Mouse (Mus musculus): Measurements from ENCODE around the gene Prkaa2. TPM values are rescaled to one million over a fixed set of nuclear protein-coding genes. Genes with fewer than 3 reads are reported as not detected.
A peak's percentile ranks its signal among the peaks of the same experiment; 100 is the strongest.

Prkaa2 gene
- total RNA-seq, 1 experiment = 3.9 TPM

DNA sequence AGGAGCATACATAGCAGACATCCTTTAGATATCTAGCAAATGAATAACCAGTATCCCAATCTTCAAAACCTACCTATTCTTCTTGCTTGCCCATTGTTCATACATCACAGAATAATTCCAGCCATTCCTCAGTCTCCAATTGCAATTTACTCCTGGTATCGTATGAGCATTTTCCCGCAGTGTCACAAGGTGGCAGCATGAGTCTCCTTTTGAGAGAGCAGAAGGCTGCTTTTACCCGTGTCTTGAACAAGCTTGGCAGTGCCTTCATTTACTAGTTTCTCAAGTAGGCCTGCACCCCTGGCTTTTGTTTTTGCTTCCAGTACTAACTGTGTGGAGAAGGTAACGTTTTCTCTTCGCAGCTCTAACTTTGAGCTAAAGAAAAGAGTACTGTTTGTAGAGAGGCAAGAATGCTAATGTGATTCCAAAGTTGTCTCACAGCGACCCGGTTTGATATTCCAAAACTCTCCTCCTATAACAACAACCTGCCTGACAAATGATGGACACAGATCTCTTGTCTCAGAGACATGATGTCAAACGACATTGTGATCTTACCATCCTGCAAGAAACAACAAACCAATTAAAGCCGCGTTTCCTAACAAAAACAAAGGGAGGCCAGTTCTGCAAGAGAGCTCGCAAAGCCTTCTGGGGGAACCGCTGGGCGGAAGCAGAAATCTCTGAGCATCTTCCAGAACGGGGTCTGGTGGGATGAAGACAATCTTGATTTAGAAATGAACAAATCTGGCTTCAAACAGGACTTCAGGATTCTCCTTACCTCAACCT is 42.4 kb upstream of the Prkaa2 start:
- no peak for DNase-seq (ENCODE audit: low read depth, low spot score)
- Histone ChIP-seq H3K4me3 (ENCODE audit: insufficient read depth in 1 of 2, low read depth in 1 of 2, low read length in 2 of 2, poor library complexity in 1 of 2, severe bottlenecking in 1 of 2) (no peak overlapping the region), H3K9ac (ENCODE audit: insufficient read depth, low read depth, low read length, poor library complexity, severe bottlenecking) (0 out of 2 replicates have a peak overlapping the region, but pooled peaks have one; percentile 4), H3K4me1 (ENCODE audit: control insufficient read depth in 2 of 2, insufficient read depth in 2 of 2, low read length in 2 of 2, poor library complexity in 1 of 2) (peaks cover 0 to 6% of the 10 kb centered on the region in 2 experiments; a peak in 2 of 4 replicates), H3K27ac (ENCODE audit: insufficient read depth, low read depth, low read length, poor library complexity, severe bottlenecking) (no peak overlapping the region), H3K9me3 (ENCODE audit: control insufficient read depth, insufficient read depth, low read depth, low read length) (no peaks in the 10 kb centered on the region), H3K36me3 (ENCODE audit: control insufficient read depth, insufficient read depth, low read length, poor library complexity, severe bottlenecking) (no peaks in the 10 kb centered on the region)
- TF ChIP-seq ZNF384 (IDR thresholded peaks at IDR 0.05; ENCODE audit: low read depth, low read length) (no peak), ZC3H11A (IDR thresholded peaks at IDR 0.05; ENCODE audit: borderline replicate concordance, low read depth, low read length) (peak; percentile 100)
- in situ Hi-C loops (cut with MboI; ENCODE audit: low sequenced_read_pairs in 2 of 2, unreplicated experiment in 2 of 2) = loop anchor here (10.0 kb wide), 2 partner anchors 163 to 1073 kb away; no protein-coding TSS in a partner anchor

DNA sequence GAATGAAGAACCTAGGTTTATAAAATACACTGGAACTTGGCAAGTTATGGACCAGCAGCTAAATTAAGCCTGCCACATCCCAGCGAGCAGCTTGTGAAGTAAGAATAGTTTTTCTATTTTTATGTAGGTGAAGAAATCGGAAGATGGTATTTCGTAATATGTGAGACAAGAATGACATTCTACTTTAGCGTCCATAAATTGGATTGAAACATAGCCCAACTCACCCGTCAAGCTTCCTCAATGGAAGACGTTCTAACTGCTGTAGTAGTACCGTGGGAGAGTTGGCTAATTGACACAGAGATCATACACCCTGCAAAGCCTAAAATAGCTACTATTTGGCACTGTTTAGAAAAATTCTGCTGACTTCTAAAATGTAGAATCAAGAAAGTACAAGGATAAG is 39.8 kb upstream of the Prkaa2 start:
- in situ Hi-C loops (cut with MboI; ENCODE audit: low sequenced_read_pairs in 2 of 2, unreplicated experiment in 2 of 2) = loop anchor here in 1 of 2 experiments (25.0 kb wide), 1 partner anchor 763 kb away; no protein-coding TSS in a partner anchor
- no peaks in the 10 kb centered on the region for H3K36me3 ChIP-seq (ENCODE audit: control insufficient read depth, insufficient read depth, low read length, poor library complexity, severe bottlenecking)

DNA sequence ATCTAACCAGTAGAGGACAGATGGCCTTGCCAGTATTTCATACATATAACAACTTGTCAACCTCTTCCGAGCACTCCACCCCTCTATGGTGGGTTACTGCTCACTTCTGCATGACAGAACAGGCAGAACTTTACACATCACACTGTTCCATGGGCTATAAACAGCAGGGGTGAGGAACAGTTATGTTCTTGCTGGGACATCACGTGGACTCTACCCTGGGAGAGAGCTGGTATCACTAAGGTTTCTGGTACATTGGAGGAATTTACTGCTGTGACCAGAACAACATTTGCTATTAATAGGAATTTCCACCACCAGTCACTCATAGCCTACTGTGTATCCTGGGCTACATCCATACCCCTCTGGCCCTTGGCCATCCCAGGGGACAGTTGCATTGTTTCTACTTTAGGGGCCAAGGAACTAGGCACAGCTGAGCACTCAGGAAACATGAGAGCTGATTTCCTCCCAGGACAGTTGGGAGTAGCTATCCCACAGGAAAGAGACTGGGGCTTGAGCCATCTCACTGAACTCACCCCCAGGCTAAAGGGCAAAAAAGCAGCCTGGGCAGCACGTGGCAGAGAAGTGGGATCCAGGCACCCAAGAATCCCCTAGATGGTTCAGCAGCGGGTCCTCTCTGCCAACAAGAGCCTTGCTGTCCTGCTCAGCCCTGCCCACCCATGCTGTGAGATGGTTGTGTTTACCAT is 23.8 kb upstream of the Prkaa2 start:
- no peaks in the 10 kb centered on the region for H3K4me1 ChIP-seq (ENCODE audit: control insufficient read depth in 2 of 2, insufficient read depth in 2 of 2, low read length in 2 of 2, poor library complexity in 1 of 2)
- H3K9ac ChIP-seq (ENCODE audit: insufficient read depth, low read depth, low read length, poor library complexity, severe bottlenecking) = no peak overlapping the region
- no peaks in the 10 kb centered on the region for H3K36me3 ChIP-seq (ENCODE audit: control insufficient read depth, insufficient read depth, low read length, poor library complexity, severe bottlenecking)
- no peak overlapping the region for H3K27ac ChIP-seq (ENCODE audit: insufficient read depth, low read depth, low read length, poor library complexity, severe bottlenecking)
- in situ Hi-C loops (cut with MboI; ENCODE audit: low sequenced_read_pairs in 2 of 2, unreplicated experiment in 2 of 2) = loop anchor here in 1 of 2 experiments (25.0 kb wide), 1 partner anchor 779 kb away; no protein-coding TSS in a partner anchor
- no peaks in the 10 kb centered on the region for H3K9me3 ChIP-seq (ENCODE audit: control insufficient read depth, insufficient read depth, low read depth, low read length)
- H3K4me3 ChIP-seq (ENCODE audit: insufficient read depth in 1 of 2, low read depth in 1 of 2, low read length in 2 of 2, poor library complexity in 1 of 2, severe bottlenecking in 1 of 2) = no peak overlapping the region
- no peak for DNase-seq (ENCODE audit: low read depth, low spot score)
- TF ChIP-seq CHD2 (IDR thresholded peaks at IDR 0.05; ENCODE audit: low read depth, low read length) = no peak
- no peak for TF ChIP-seq MAFK (IDR thresholded peaks at IDR 0.05; ENCODE audit: insufficient read depth, low read depth, low read length)
- no peak for TF ChIP-seq ZC3H11A (IDR thresholded peaks at IDR 0.05; ENCODE audit: borderline replicate concordance, low read depth, low read length)
- TF ChIP-seq HCFC1 (IDR thresholded peaks at IDR 0.05; ENCODE audit: borderline replicate concordance, insufficient read depth, low read length) = no peak
- no peak for TF ChIP-seq ZNF384 (IDR thresholded peaks at IDR 0.05; ENCODE audit: low read depth, low read length)

More for the DNA sequence above, 39.8 kb upstream of the Prkaa2 start:
- no peaks in the 10 kb centered on the region for H3K9me3 ChIP-seq (ENCODE audit: control insufficient read depth, insufficient read depth, low read depth, low read length)
- H3K27ac ChIP-seq (ENCODE audit: insufficient read depth, low read depth, low read length, poor library complexity, severe bottlenecking) = no peak overlapping the region
- no peak overlapping the region for H3K4me3 ChIP-seq (ENCODE audit: insufficient read depth in 1 of 2, low read depth in 1 of 2, low read length in 2 of 2, poor library complexity in 1 of 2, severe bottlenecking in 1 of 2)
- no peak for DNase-seq (ENCODE audit: low read depth, low spot score)
- no peak overlapping the region for H3K9ac ChIP-seq (ENCODE audit: insufficient read depth, low read depth, low read length, poor library complexity, severe bottlenecking)
- H3K4me1 ChIP-seq (ENCODE audit: control insufficient read depth in 2 of 2, insufficient read depth in 2 of 2, low read length in 2 of 2, poor library complexity in 1 of 2) = peaks cover 0 to 2% of the 10 kb centered on the region in 2 experiments; a peak in 1 of 4 replicates
- TF ChIP-seq ZNF384 (IDR thresholded peaks at IDR 0.05; ENCODE audit: low read depth, low read length) (no peak), CHD2 (IDR thresholded peaks at IDR 0.05; ENCODE audit: low read depth, low read length) (no peak), MAFK (IDR thresholded peaks at IDR 0.05; ENCODE audit: insufficient read depth, low read depth, low read length) (no peak), ZC3H11A (IDR thresholded peaks at IDR 0.05; ENCODE audit: borderline replicate concordance, low read depth, low read length) (no peak), HCFC1 (IDR thresholded peaks at IDR 0.05; ENCODE audit: borderline replicate concordance, insufficient read depth, low read length) (no peak)

DNA sequence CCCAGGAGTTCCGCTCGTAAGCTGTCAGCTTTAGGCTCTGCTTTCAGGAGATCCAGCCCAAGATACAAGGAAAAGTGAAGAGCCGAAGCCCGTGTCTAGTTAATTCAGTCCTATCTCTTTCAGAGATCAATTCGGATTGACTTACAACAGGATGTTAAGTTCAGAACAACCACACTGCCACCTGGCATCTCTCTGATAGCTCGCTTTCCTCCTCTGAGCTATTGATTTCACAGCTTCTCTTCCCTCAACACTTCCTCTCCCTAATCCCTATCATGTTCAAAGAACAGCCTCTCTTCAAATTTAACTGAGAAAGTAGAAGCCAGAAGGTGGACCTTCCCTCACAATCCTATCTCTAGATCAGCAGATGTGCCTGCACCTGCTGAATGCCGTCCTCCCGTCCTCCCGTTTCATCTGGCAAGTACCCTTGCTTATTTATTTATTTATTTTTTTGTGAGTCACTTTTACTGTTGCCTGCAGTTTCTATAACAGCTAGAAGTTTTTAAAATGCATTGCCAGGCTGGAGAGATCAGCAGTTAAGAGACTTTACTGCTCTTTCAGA is 22.1 kb upstream of the Prkaa2 start:
- in situ Hi-C loops (cut with MboI; ENCODE audit: low sequenced_read_pairs in 2 of 2, unreplicated experiment in 2 of 2) = loop anchor here in 1 of 2 experiments (25.0 kb wide), 1 partner anchor 780 kb away; no protein-coding TSS in a partner anchor
- Histone ChIP-seq H3K36me3 (ENCODE audit: control insufficient read depth, insufficient read depth, low read length, poor library complexity, severe bottlenecking) (no peaks in the 10 kb centered on the region), H3K4me3 (ENCODE audit: insufficient read depth in 1 of 2, low read depth in 1 of 2, low read length in 2 of 2, poor library complexity in 1 of 2, severe bottlenecking in 1 of 2) (no peak overlapping the region)

More for the DNA sequence above, 22.1 kb upstream of the Prkaa2 start:
- Histone ChIP-seq H3K4me1 (ENCODE audit: control insufficient read depth in 2 of 2, insufficient read depth in 2 of 2, low read length in 2 of 2, poor library complexity in 1 of 2) (no peaks in the 10 kb centered on the region), H3K9ac (ENCODE audit: insufficient read depth, low read depth, low read length, poor library complexity, severe bottlenecking) (no peak overlapping the region), H3K27ac (ENCODE audit: insufficient read depth, low read depth, low read length, poor library complexity, severe bottlenecking) (no peak overlapping the region), H3K9me3 (ENCODE audit: control insufficient read depth, insufficient read depth, low read depth, low read length) (no peaks in the 10 kb centered on the region)
- TF ChIP-seq HCFC1 (IDR thresholded peaks at IDR 0.05; ENCODE audit: borderline replicate concordance, insufficient read depth, low read length) (no peak), ZNF384 (IDR thresholded peaks at IDR 0.05; ENCODE audit: low read depth, low read length) (no peak), MAFK (IDR thresholded peaks at IDR 0.05; ENCODE audit: insufficient read depth, low read depth, low read length) (no peak), CHD2 (IDR thresholded peaks at IDR 0.05; ENCODE audit: low read depth, low read length) (no peak), ZC3H11A (IDR thresholded peaks at IDR 0.05; ENCODE audit: borderline replicate concordance, low read depth, low read length) (no peak)
- DNase-seq (ENCODE audit: low read depth, low spot score) = no peak

All from ES-E14 (cell line).